In the genomic region with DNA sequence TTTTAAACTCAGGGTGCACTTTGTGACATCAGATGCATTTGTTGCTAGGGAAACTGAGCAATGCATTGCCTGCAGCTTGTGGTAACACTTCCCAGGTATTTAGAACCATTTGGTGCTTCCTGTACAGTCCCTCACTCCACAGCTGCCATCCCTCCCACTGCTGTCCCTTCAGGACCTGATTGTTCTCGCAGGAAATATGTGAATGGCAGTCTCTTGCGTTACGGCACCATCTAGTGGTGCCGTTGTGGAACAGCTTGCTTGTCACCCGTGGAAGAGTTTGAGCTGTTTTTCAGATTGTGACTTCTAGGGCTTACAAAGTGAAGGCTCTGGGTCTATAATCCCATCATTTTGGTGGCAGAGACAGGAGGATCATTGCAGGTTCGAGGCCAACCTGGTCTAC, we compare ENCODE assay signal across 9 mouse cellular contexts. TPM values are rescaled to one million over a fixed set of nuclear protein-coding genes. Genes with fewer than 3 reads are reported as not detected.
DNase-seq lines count a peak whose midpoint lies in the region; ATAC-seq and TF ChIP-seq lines count a peak whose summit lies in the region.
"Had no signal": no experiment of that assay in that cellular context is flagged by ENCODE, and none has a peak within 500 bp of the region (broad histone marks: within the 10 kb centered on the region; RNA-seq: fewer than 3 reads in every experiment).

No protein-coding gene starts in this region.

- WGBS in intestine, embryonic 14.5 days: 1% methylated on average over 6 of the region's 6 CpGs
- WGBS in intestine, embryonic 15.5 days: 5% methylated on average over 6 of the region's 6 CpGs
- WGBS in hindbrain, postnatal 0 days: 3% methylated on average over 6 of the region's 6 CpGs
- 5% methylated on average over 6 of the region's 6 CpGs for WGBS in limb, embryonic 10.5 days
- 4% methylated on average over 6 of the region's 6 CpGs for WGBS in neural tube, embryonic 14.5 days

- no peak overlapping the region for H3K9ac ChIP-seq in intestine, embryonic 14.5 days (ENCODE audit: low read length)
- no peak overlapping the region for H3K9ac ChIP-seq in intestine, embryonic 15.5 days
- no peak overlapping the region for H3K9ac ChIP-seq in hindbrain, postnatal 0 days (replicated peaks; ENCODE audit: low read length)
- H3K9ac ChIP-seq in neural tube, embryonic 14.5 days (replicated peaks; ENCODE audit: low read depth, low read length): no peak overlapping the region
- H3K9ac ChIP-seq: embryonic facial prominence, embryonic 12.5 days had no signal

- H3K4me1 ChIP-seq in intestine, embryonic 14.5 days (replicated peaks; ENCODE audit: control insufficient read depth, insufficient read depth, low read length): no peaks in the 10 kb centered on the region
- H3K4me1 ChIP-seq in intestine, embryonic 15.5 days (replicated peaks): no peaks in the 10 kb centered on the region
- H3K4me1 ChIP-seq in hindbrain, postnatal 0 days (ENCODE audit: insufficient read depth, low read length): no peaks in the 10 kb centered on the region
- H3K4me1 ChIP-seq in limb, embryonic 10.5 days: peaks cover 6% of the 10 kb centered on the region; the same call in 1 of the 2 replicates
- no peaks in the 10 kb centered on the region for H3K4me1 ChIP-seq in neural tube, embryonic 14.5 days (ENCODE audit: control insufficient read depth, insufficient read depth, low read length)
- H3K4me1 ChIP-seq: embryonic facial prominence, embryonic 12.5 days had no signal

- no peak overlapping the region for H3K4me2 ChIP-seq in intestine, embryonic 14.5 days (ENCODE audit: low read length)
- no peak overlapping the region for H3K4me2 ChIP-seq in intestine, embryonic 15.5 days (replicated peaks)
- no peak overlapping the region for H3K4me2 ChIP-seq in hindbrain, postnatal 0 days (ENCODE audit: low read depth, low read length)
- H3K4me2 ChIP-seq in neural tube, embryonic 14.5 days (ENCODE audit: low read depth, low read length): no peak overlapping the region
- H3K4me2 ChIP-seq: embryonic facial prominence, embryonic 12.5 days had no signal

- H3K36me3 ChIP-seq in intestine, embryonic 14.5 days (ENCODE audit: control insufficient read depth, insufficient read depth, low read length): no peaks in the 10 kb centered on the region
- H3K36me3 ChIP-seq in intestine, embryonic 15.5 days: no peaks in the 10 kb centered on the region
- H3K36me3 ChIP-seq in hindbrain, postnatal 0 days (ENCODE audit: insufficient read depth, low read length): no peaks in the 10 kb centered on the region
- no peaks in the 10 kb centered on the region for H3K36me3 ChIP-seq in limb, embryonic 10.5 days
- H3K36me3 ChIP-seq in neural tube, embryonic 14.5 days (ENCODE audit: control insufficient read depth, insufficient read depth, low read length): no peaks in the 10 kb centered on the region
- H3K36me3 ChIP-seq: embryonic facial prominence, embryonic 12.5 days had no signal

- ATAC-seq in intestine, embryonic 14.5 days (replicated peaks; ENCODE audit: low FRiP score, low TSS enrichment, low read depth): no peak
- no peak for ATAC-seq in intestine, embryonic 15.5 days
- ATAC-seq in hindbrain, postnatal 0 days: no peak
- ATAC-seq in neural tube, embryonic 14.5 days (ENCODE audit: low read depth): peak; percentile 54; the same call in 1 of the 2 replicates

- DNase-seq in intestine, embryonic 14.5 days (ENCODE audit: low spot score): peak; percentile 73
- peak; percentile 56 for DNase-seq in Muller cell, postnatal 12 days (ENCODE audit: inconsistent ontology term)
- peak; percentile 46 to 61 for DNase-seq in cerebellum, postnatal 25 days
- DNase-seq in hindbrain, postnatal 0 days (ENCODE audit: low spot score): peak; percentile 87
- peak; percentile 62 for DNase-seq in limb, embryonic 10.5 days (ENCODE audit: low spot score)
- DNase-seq in spleen, postnatal 14 days (ENCODE audit: low spot score in 2 of 2): no peak

- no peaks in the 10 kb centered on the region for H3K9me3 ChIP-seq in intestine, embryonic 14.5 days (ENCODE audit: control insufficient read depth, low read length)
- H3K9me3 ChIP-seq in intestine, embryonic 15.5 days: no peaks in the 10 kb centered on the region
- no peaks in the 10 kb centered on the region for H3K9me3 ChIP-seq in hindbrain, postnatal 0 days (ENCODE audit: low read length)
- no peaks in the 10 kb centered on the region for H3K9me3 ChIP-seq in limb, embryonic 10.5 days (replicated peaks)
- no peaks in the 10 kb centered on the region for H3K9me3 ChIP-seq in neural tube, embryonic 14.5 days (ENCODE audit: control insufficient read depth, low read length)
- H3K9me3 ChIP-seq: embryonic facial prominence, embryonic 12.5 days had no signal

- TF ChIP-seq CTCF in hindbrain, postnatal 0 days (IDR thresholded peaks at IDR 0.05; ENCODE audit: low read depth): peak; percentile 95

- no peaks in the 10 kb centered on the region; the same call in 1 of the 2 replicates for H3K27me3 ChIP-seq in intestine, embryonic 14.5 days (replicated peaks; ENCODE audit: control insufficient read depth, insufficient read depth, low read length)
- no peaks in the 10 kb centered on the region for H3K27me3 ChIP-seq in intestine, embryonic 15.5 days (replicated peaks)
- H3K27me3 ChIP-seq in hindbrain, postnatal 0 days (ENCODE audit: insufficient read depth, low read length): no peaks in the 10 kb centered on the region
- H3K27me3 ChIP-seq in limb, embryonic 10.5 days (ENCODE audit: low read depth, poor library complexity, severe bottlenecking): peaks cover 17% of the 10 kb centered on the region; the same call in 1 of the 2 replicates
- H3K27me3 ChIP-seq in neural tube, embryonic 14.5 days (ENCODE audit: control insufficient read depth, insufficient read depth, low read length): no peaks in the 10 kb centered on the region

- no peak overlapping the region for H3K27ac ChIP-seq in intestine, embryonic 14.5 days (ENCODE audit: low read depth)
- H3K27ac ChIP-seq in intestine, embryonic 15.5 days: no peak overlapping the region
- no peak overlapping the region for H3K27ac ChIP-seq in hindbrain, postnatal 0 days
- H3K27ac ChIP-seq in limb, embryonic 10.5 days: no peak overlapping the region
- H3K27ac ChIP-seq in neural tube, embryonic 14.5 days (ENCODE audit: low read depth, low read length): no peak overlapping the region
- H3K27ac ChIP-seq: embryonic facial prominence, embryonic 12.5 days had no signal

- no peak overlapping the region for H3K4me3 ChIP-seq in intestine, embryonic 14.5 days (ENCODE audit: low read depth, low read length)
- no peak overlapping the region for H3K4me3 ChIP-seq in intestine, embryonic 15.5 days (replicated peaks)
- H3K4me3 ChIP-seq in hindbrain, postnatal 0 days (ENCODE audit: low read length): no peak overlapping the region
- no peak overlapping the region for H3K4me3 ChIP-seq in limb, embryonic 10.5 days
- H3K4me3 ChIP-seq in neural tube, embryonic 14.5 days (ENCODE audit: low read depth, low read length): no peak overlapping the region
- H3K4me3 ChIP-seq: embryonic facial prominence, embryonic 12.5 days had no signal

RNA-seq across cellular contexts. Expression of a gene that starts 31.6 kb away (rescaled TPM):
- polyA plus RNA-seq in intestine, embryonic 14.5 days (2014; fragmentation: Nextera tagmentation; extraction: Ambion mirVana): not detected in 2 replicates
- polyA plus RNA-seq in intestine, embryonic 15.5 days (2015; fragmentation: Nextera tagmentation; extraction: Ambion mirVana): not detected in 2 replicates
- 0.10 and 1.4 TPM in 2 replicates for total RNA-seq in hindbrain, postnatal 0 days (2014; rRNA removed)
- polyA plus RNA-seq in hindbrain, postnatal 0 days (2015; fragmentation: Nextera tagmentation; extraction: Ambion mirVana): 0.30 and 0.40 TPM in 2 replicates
- not detected in 2 replicates for polyA plus RNA-seq in limb, embryonic 10.5 days (2016; fragmentation: Nextera tagmentation; extraction: Ambion mirVana)
- 0.17 and 0.19 TPM in 2 replicates for polyA plus RNA-seq in neural tube, embryonic 14.5 days (2014; fragmentation: Nextera tagmentation; extraction: Ambion mirVana)

Comparison
In these comparisons a context has a peak if more than half of its experiments do, and no peak if none do; other contexts are left out.
1. DNase-seq: peak in intestine, embryonic 14.5 days (single experiment), Muller cell, postnatal 12 days (single experiment), cerebellum, postnatal 25 days (2 of 2), hindbrain, postnatal 0 days (single experiment) and limb, embryonic 10.5 days (single experiment); none in spleen, postnatal 14 days (0 of 2).